Comparison of ENCODE assay signal across 7 mouse cellular contexts in genomic region chr16:78577085-78577671, GRCm38 (mm10). TPM values are rescaled to one million over a fixed set of nuclear protein-coding genes. Genes with fewer than 3 reads are reported as not detected.
DNase-seq lines count a peak whose midpoint lies in the region; ATAC-seq and TF ChIP-seq lines count a peak whose summit lies in the region.

No protein-coding gene starts in this region.

- H3K4me1 ChIP-seq in hindbrain, embryonic 15.5 days (replicated peaks) = peaks cover 19% of the 10 kb centered on the region
- peaks cover 6% of the 10 kb centered on the region for H3K4me1 ChIP-seq in liver, postnatal 0 days (ENCODE audit: insufficient read depth)
- peaks cover 20% of the 10 kb centered on the region for H3K4me1 ChIP-seq in neural tube, embryonic 12.5 days

- ATAC-seq in CD4-positive, CD25-positive, alpha-beta regulatory T cell, adult 4 months = peak; percentile 81
- peak; percentile 27; the same call in 1 of the 2 replicates for ATAC-seq in hindbrain, embryonic 15.5 days (ENCODE audit: low FRiP score, low read depth)
- ATAC-seq in liver, postnatal 0 days = peak; percentile 64
- peak; percentile 1 for ATAC-seq in neural tube, embryonic 12.5 days (ENCODE audit: low FRiP score, low read depth)

- WGBS in hindbrain, embryonic 15.5 days = 23% methylated on average over 14 of the region's 14 CpGs
- 7% methylated on average over 14 of the region's 14 CpGs for WGBS in liver, postnatal 0 days (ENCODE audit: insufficient replicate concordance)
- 25% methylated on average over 14 of the region's 14 CpGs for WGBS in neural tube, embryonic 12.5 days

- TF ChIP-seq CTCF in liver, postnatal 0 days (IDR thresholded peaks at IDR 0.05; ENCODE audit: low read depth) = no peak

- peak overlapping the region; percentile 68 for H3K4me2 ChIP-seq in hindbrain, embryonic 15.5 days
- H3K4me2 ChIP-seq in liver, postnatal 0 days (ENCODE audit: low read depth, low read length) = peak overlapping the region; percentile 75
- H3K4me2 ChIP-seq in neural tube, embryonic 12.5 days (replicated peaks) = peak overlapping the region; percentile 71

- no peaks in the 10 kb centered on the region for H3K9me3 ChIP-seq in hindbrain, embryonic 15.5 days
- no peaks in the 10 kb centered on the region for H3K9me3 ChIP-seq in liver, postnatal 0 days (ENCODE audit: low read length)
- H3K9me3 ChIP-seq in neural tube, embryonic 12.5 days = no peaks in the 10 kb centered on the region

- H3K4me3 ChIP-seq in hindbrain, embryonic 15.5 days = peak overlapping the region; percentile 79
- peak overlapping the region; percentile 81 for H3K4me3 ChIP-seq in liver, postnatal 0 days (ENCODE audit: low read depth, low read length)
- H3K4me3 ChIP-seq in neural tube, embryonic 12.5 days = peak overlapping the region; percentile 70

- peak overlapping the region; percentile 81 for H3K27ac ChIP-seq in hindbrain, embryonic 15.5 days (replicated peaks)
- H3K27ac ChIP-seq in liver, postnatal 0 days (ENCODE audit: low read depth) = peak overlapping the region; percentile 93
- no peak overlapping the region for H3K27ac ChIP-seq in neural tube, embryonic 12.5 days

- peak overlapping the region; percentile 54 for H3K9ac ChIP-seq in hindbrain, embryonic 15.5 days
- H3K9ac ChIP-seq in liver, postnatal 0 days (replicated peaks) = peak overlapping the region; percentile 87
- no peak overlapping the region for H3K9ac ChIP-seq in neural tube, embryonic 12.5 days

- H3K27me3 ChIP-seq in hindbrain, embryonic 15.5 days = no peaks in the 10 kb centered on the region
- no peaks in the 10 kb centered on the region for H3K27me3 ChIP-seq in liver, postnatal 0 days (ENCODE audit: insufficient read depth, low read length)
- H3K27me3 ChIP-seq in neural tube, embryonic 12.5 days (replicated peaks) = no peaks in the 10 kb centered on the region

- 0 out of 2 replicates have a peak, but pooled peaks have one; percentile 50 for TF ChIP-seq EP300 in liver, postnatal 0 days (IDR thresholded peaks at IDR 0.05; ENCODE audit: low read depth)

- DNase-seq in Muller cell, postnatal 12 days (ENCODE audit: inconsistent ontology term) = peak; percentile 26
- peak; percentile 68 for DNase-seq in fat pad, adult 2 months (ENCODE audit: extremely low read depth, low read depth, low spot score)
- DNase-seq in liver, postnatal 0 days = peak; percentile 19
- no peak for DNase-seq in cerebellum, adult 8-10 months

- H3K36me3 ChIP-seq in hindbrain, embryonic 15.5 days = no peaks in the 10 kb centered on the region
- H3K36me3 ChIP-seq in liver, postnatal 0 days (replicated peaks; ENCODE audit: insufficient read depth, low read length) = peaks cover 9% of the 10 kb centered on the region
- H3K36me3 ChIP-seq in neural tube, embryonic 12.5 days = 0 out of 2 replicates have a peak, but pooled peaks cover 3% of the 10 kb centered on the region

RNA-seq across cellular contexts. Expression of gene D16Ertd472e, which starts 0.7 kb away (rescaled TPM):
- polyA plus RNA-seq in CD4-positive, CD25-positive, alpha-beta regulatory T cell, adult 4 months (2017; shearing (Covaris generic)) = 10 to 100 TPM; 40.6 to 41.3 TPM
- 6.4 and 7.9 TPM in 2 replicates for polyA plus RNA-seq in hindbrain, embryonic 15.5 days (2015; fragmentation: Nextera tagmentation; extraction: Ambion mirVana)
- 4.8 and 6.0 TPM in 2 replicates for polyA plus RNA-seq in liver, postnatal 0 days (2015; fragmentation: Nextera tagmentation; extraction: Ambion mirVana)
- polyA plus RNA-seq in neural tube, embryonic 12.5 days (2016; fragmentation: Nextera tagmentation; extraction: Ambion mirVana) = 13.5 and 14.5 TPM in 2 replicates

Comparison
In these comparisons a context has a peak if more than half of its experiments do, and no peak if none do; other contexts are left out.
1. ATAC-seq: peak in every context shown above with its lines; median percentile 81 in CD4-positive, CD25-positive, alpha-beta regulatory T cell, adult 4 months; 64 in liver, postnatal 0 days; 27 in hindbrain, embryonic 15.5 days; 1 in neural tube, embryonic 12.5 days.